Mouse (Mus musculus): Measurements from ENCODE around the gene Lrmda.
"Not testable (repeated sequence)": the region's sequence is repeated elsewhere in the genome, so short reads cannot be mapped to it uniquely, and the experiment has no call there.

DNA sequence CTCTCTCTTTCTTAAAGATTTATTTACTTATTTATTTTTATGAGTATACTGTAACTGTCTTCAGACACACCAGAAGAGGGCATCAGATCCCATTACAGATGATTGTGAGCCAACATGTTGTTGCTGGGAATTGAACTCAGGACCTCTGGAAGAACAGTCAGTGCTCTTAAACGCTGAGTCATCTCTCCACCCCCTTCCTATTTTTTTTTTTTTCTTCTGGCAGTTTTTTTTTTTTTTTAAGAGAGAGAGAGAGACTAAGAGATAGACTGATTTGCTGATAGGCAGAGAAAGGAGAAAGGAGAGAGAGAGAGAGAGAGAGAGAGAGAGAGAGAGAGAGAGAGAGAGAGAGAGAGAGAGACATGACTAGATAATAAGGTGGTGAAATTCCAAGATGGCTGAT, 568.9 kb downstream of the Lrmda start:
- TF ChIP-seq POLR2A (IDR thresholded peaks at IDR 0.05; ENCODE audit: low read depth, low read length); CTCF (IDR thresholded peaks at IDR 0.05; ENCODE audit: extremely low read depth, insufficient read length, insufficient replicate concordance, low read depth, low read length): not testable (repeated sequence)
